23 mouse cellular contexts compared by ENCODE assay signal in the genomic region with DNA sequence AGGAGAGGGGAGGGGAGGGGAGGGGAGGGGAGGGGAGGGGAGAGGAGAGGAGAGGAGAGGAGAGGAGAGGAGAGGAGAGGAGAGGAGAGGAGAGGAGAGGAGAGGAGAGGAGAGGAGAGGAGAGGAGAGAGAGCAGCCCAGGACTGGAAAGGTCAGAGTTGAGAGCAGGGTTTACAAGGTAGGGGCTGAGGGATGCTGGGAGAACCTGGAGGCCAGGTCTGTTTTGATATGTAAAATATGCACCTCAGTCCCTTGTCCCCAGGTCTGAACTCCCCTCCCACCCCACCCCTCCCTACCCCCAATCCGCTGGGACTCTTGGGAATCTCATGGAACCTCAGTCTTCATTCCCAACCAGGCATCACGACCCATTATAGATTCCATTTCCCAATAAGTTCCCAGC. TPM values are rescaled to one million over a fixed set of nuclear protein-coding genes. Genes with fewer than 3 reads are reported as not detected.
DNase-seq lines count a peak whose midpoint lies in the region; TF ChIP-seq lines count a peak whose summit lies in the region.
"Not testable (repeated sequence)": the region's sequence is repeated elsewhere in the genome, so short reads cannot be mapped to it uniquely, and the experiment has no call there.
"Had no signal": no experiment of that assay in that cellular context is flagged by ENCODE, and none has a peak within 500 bp of the region (broad histone marks: within the 10 kb centered on the region; RNA-seq: fewer than 3 reads in every experiment).

No protein-coding gene starts in this region.

- in situ Hi-C loops in ES-E14 (cut with MboI; ENCODE audit: low sequenced_read_pairs in 2 of 2, unreplicated experiment in 2 of 2), result not testable (repeated sequence)

- TF ChIP-seq CTCF in E14TG2a.4 (conservative IDR thresholded peaks at IDR 0.05; ENCODE audit: low read length); ES-Bruce4 (IDR thresholded peaks at IDR 0.05; ENCODE audit: low read depth, low read length): not testable (repeated sequence)

- peaks cover 44% of the 10 kb centered on the region for H3K36me3 ChIP-seq in E14TG2a.4 (ENCODE audit: insufficient read depth, low read length)
- H3K36me3 ChIP-seq in ES-Bruce4 (ENCODE audit: control insufficient read depth, insufficient read depth, low read length, poor library complexity, severe bottlenecking); ES-E14 (ENCODE audit: control insufficient read depth, insufficient read depth, low read length, poor library complexity, severe bottlenecking): not testable (repeated sequence)

- H3K9me3 ChIP-seq in E14TG2a.4 (ENCODE audit: low read length), result peaks cover 45% of the 10 kb centered on the region
- H3K9me3 ChIP-seq in ES-Bruce4 (replicated peaks; ENCODE audit: control insufficient read depth, insufficient read depth, low read length, poor library complexity, severe bottlenecking); ES-E14 (ENCODE audit: control insufficient read depth, insufficient read depth, low read depth, low read length): not testable (repeated sequence)

- H3K9ac ChIP-seq in ES-Bruce4 (ENCODE audit: low read depth, poor library complexity, severe bottlenecking), result peak overlapping the region; percentile 90
- H3K9ac ChIP-seq in ES-E14 (ENCODE audit: insufficient read depth, low read depth, low read length, poor library complexity, severe bottlenecking), result not testable (repeated sequence)

- H3K27ac ChIP-seq in ES-Bruce4 (ENCODE audit: insufficient read depth, low read length), result peak overlapping the region; percentile 100
- peak overlapping the region; percentile 98; the same call in 1 of the 2 replicates for H3K27ac ChIP-seq in ES-E14 (ENCODE audit: insufficient read depth, low read depth, low read length, poor library complexity, severe bottlenecking)

- TF ChIP-seq POLR2A in ES-Bruce4 (IDR thresholded peaks at IDR 0.05; ENCODE audit: insufficient read depth, low read length), result not testable (repeated sequence)

- DNase-seq in ES-CJ7 (ENCODE audit: low read depth, low spot score) (peak; percentile 81), R1 (ENCODE audit: low read depth, low spot score) (peak; percentile 70), ZHBTc4 (ENCODE audit: low read depth, low spot score) (peak; percentile 72)
- not testable (repeated sequence) for DNase-seq in ES-E14 (ENCODE audit: low read depth, low spot score)

- H3K4me3 ChIP-seq in E14TG2a.4 (replicated peaks; ENCODE audit: low read length) (peak overlapping the region; percentile 51; the same call in 1 of the 2 replicates), ES-Bruce4 (ENCODE audit: low read depth, low read length) (peak overlapping the region; percentile 62), ES-E14 (ENCODE audit: insufficient read depth in 1 of 2, low read depth in 1 of 2, low read length in 2 of 2, poor library complexity in 1 of 2, severe bottlenecking in 1 of 2) (peak overlapping the region in 1 of 2 experiments; percentile 51; a peak in 2 of 4 replicates)

- TF ChIP-seq EP300 in ES-Bruce4 (IDR thresholded peaks at IDR 0.05; ENCODE audit: insufficient read depth, low read depth, low read length), result peak; percentile 87

- peaks cover 51% of the 10 kb centered on the region for H3K4me1 ChIP-seq in E14TG2a.4 (replicated peaks; ENCODE audit: low read depth, low read length)
- not testable (repeated sequence) for H3K4me1 ChIP-seq in ES-Bruce4 (ENCODE audit: control insufficient read depth, insufficient read depth, low read length); ES-E14 (ENCODE audit: control insufficient read depth in 2 of 2, insufficient read depth in 2 of 2, low read length in 2 of 2, poor library complexity in 1 of 2)

- H3K27me3 ChIP-seq in E14TG2a.4 (ENCODE audit: insufficient read depth, low read length); ES-Bruce4 (ENCODE audit: control insufficient read depth, insufficient read depth, low read length, poor library complexity, severe bottlenecking): not testable (repeated sequence)

RNA-seq across cellular contexts. Expression of gene Epp13, which starts 7.5 kb away (rescaled TPM):
- polyA plus RNA-seq in ES-Bruce4 (2011; ENCODE audit: insufficient read depth, insufficient read length, low read depth, missing spikeins), result 40.1 and 42.4 TPM in 2 replicates
- 9.7 and 12.4 TPM in 2 replicates for total RNA-seq in ES-E14 (2012; rRNA removed)
- total RNA-seq: adrenal gland, adult 18-20 months; adrenal gland, adult 2 months; adrenal gland, adult 8-10 months; adrenal gland, postnatal 10 days; adrenal gland, postnatal 14 days; adrenal gland, postnatal 25 days; adrenal gland, postnatal 36 days; adrenal gland, postnatal 4 days; CH12.LX; G1E; MEL had no signal
- polyA plus RNA-seq: activated CD4-positive, CD25-positive, alpha-beta regulatory T cell, adult 4 months; adrenal gland, adult 2 months; brain, embryonic 14.5 days; C2C12; CD4-positive, CD25-positive, alpha-beta regulatory T cell, adult 4 months; cerebellum, adult 2 months; G1E; Patski had no signal

RNA-seq across cellular contexts. Expression of gene Zfp667, which starts 26.4 kb away (rescaled TPM):
- 12.7 and 12.8 TPM in 2 replicates for polyA plus RNA-seq in ES-Bruce4 (2011; ENCODE audit: insufficient read depth, insufficient read length, low read depth, missing spikeins)
- 2.3 and 3.2 TPM in 2 replicates for total RNA-seq in ES-E14 (2012; rRNA removed)

RNA-seq across cellular contexts. Expression of gene Zscan5b, which starts 37.9 kb away (rescaled TPM):
- polyA plus RNA-seq in ES-Bruce4 (2011; ENCODE audit: insufficient read depth, insufficient read length, low read depth, missing spikeins), result 0.33 and 0.40 TPM in 2 replicates
- 2.1 and 3.3 TPM in 2 replicates for total RNA-seq in ES-E14 (2012; rRNA removed)
- total RNA-seq: adrenal gland, adult 18-20 months; adrenal gland, adult 2 months; adrenal gland, adult 8-10 months; adrenal gland, postnatal 10 days; adrenal gland, postnatal 14 days; adrenal gland, postnatal 25 days; adrenal gland, postnatal 36 days; adrenal gland, postnatal 4 days; CH12.LX; G1E; MEL had no signal
- polyA plus RNA-seq: activated CD4-positive, CD25-positive, alpha-beta regulatory T cell, adult 4 months; adrenal gland, adult 2 months; brain, embryonic 14.5 days; C2C12; CD4-positive, CD25-positive, alpha-beta regulatory T cell, adult 4 months; cerebellum, adult 2 months; G1E; Patski had no signal
